23 mouse cellular contexts compared by ENCODE assay signal in the genomic region with DNA sequence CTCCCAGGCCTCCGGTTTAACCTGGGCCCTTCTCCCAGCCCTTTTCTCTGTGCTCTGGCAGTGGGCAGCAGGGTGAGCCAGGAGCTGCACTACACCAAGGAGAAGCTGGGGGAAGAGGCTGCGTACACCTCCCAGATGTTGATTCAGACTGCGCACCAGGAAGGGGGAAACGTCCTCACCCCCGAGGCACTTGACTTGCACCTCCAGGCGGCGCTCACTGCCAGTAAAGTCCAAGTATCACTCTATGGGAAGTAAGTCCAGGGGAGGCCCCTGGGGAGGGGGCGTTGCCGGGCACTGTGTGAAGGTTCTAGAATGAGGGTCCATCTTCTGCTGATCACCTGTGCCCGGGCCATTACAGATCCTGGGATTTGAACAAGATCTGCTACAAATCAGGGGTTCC. TPM values are rescaled to one million over a fixed set of nuclear protein-coding genes. Genes with fewer than 3 reads are reported as not detected.
DNase-seq lines count a peak whose midpoint lies in the region; ATAC-seq and TF ChIP-seq lines count a peak whose summit lies in the region.
"Had no signal": no experiment of that assay in that cellular context is flagged by ENCODE, and none has a peak within 500 bp of the region (broad histone marks: within the 10 kb centered on the region; RNA-seq: fewer than 3 reads in every experiment).

No protein-coding gene starts in this region.

- H3K9ac ChIP-seq in CH12.LX (ENCODE audit: insufficient read depth, low read depth) = no peak overlapping the region
- H3K9ac ChIP-seq: forebrain, embryonic 12.5 days; heart, embryonic 12.5 days; limb, embryonic 12.5 days; liver, embryonic 15.5 days had no signal

- intact Hi-C loops in gastrocnemius, postnatal 36 days (cut with DNase I) = no loop called here

- TF ChIP-seq RAD21 in CH12.LX (IDR thresholded peaks at IDR 0.05; ENCODE audit: low read depth, low read length) = peak; percentile 50

- no peak overlapping the region for H3K4me3 ChIP-seq in layer of hippocampus, adult 2 months
- H3K4me3 ChIP-seq in CH12.LX (replicated peaks in 1 of 3; ENCODE audit: low read depth in 2 of 3, low read length in 2 of 3, poor library complexity in 1 of 3) = no peak overlapping the region
- H3K4me3 ChIP-seq: forebrain, embryonic 12.5 days; heart, embryonic 12.5 days; left cerebral cortex, adult 2 months; limb, embryonic 12.5 days; liver, embryonic 15.5 days; midbrain, embryonic 10.5 days had no signal

- peak; percentile 31 for DNase-seq in CD4-positive, CD25-positive, alpha-beta regulatory T cell, adult 2 months (ENCODE audit: low read depth, low spot score)
- no peak for DNase-seq in layer of hippocampus, adult 2 months (ENCODE audit: low spot score in 2 of 2)
- no peak for DNase-seq in layer of hippocampus, postnatal 10 days (ENCODE audit: low spot score in 2 of 2)
- DNase-seq in CH12.LX (ENCODE audit: extremely low read depth) = no peak
- DNase-seq in ZHBTc4 (ENCODE audit: low read depth, low spot score) = peak; percentile 66
- DNase-seq in gastrocnemius, adult 8-10 months (ENCODE audit: low spot score in 2 of 2) = no peak
- DNase-seq in gastrocnemius, postnatal 36 days = no peak
- DNase-seq: cerebellum, adult 8-10 months; lung, postnatal 4 days; right cerebral cortex, postnatal 14 days; thymus, postnatal 4 days had no signal

- no peak for TF ChIP-seq EP300 in CH12.LX (IDR thresholded peaks at IDR 0.05; ENCODE audit: low read length)

- no peak for ATAC-seq in CD4-positive, CD25-positive, alpha-beta regulatory T cell, adult 4 months
- ATAC-seq: inflammation-experienced regulatory T-cells, adult 6 months had no signal

- no peaks in the 10 kb centered on the region for H3K27me3 ChIP-seq in CH12.LX (replicated peaks)
- H3K27me3 ChIP-seq: forebrain, embryonic 12.5 days; limb, embryonic 12.5 days; liver, embryonic 15.5 days had no signal

- TF ChIP-seq CTCF in layer of hippocampus, adult 2 months (conservative IDR thresholded peaks at IDR 0.05) = peak; percentile 29
- peak in 1 of 2 experiments; percentile 62; a peak in 2 of 4 replicates for TF ChIP-seq CTCF in CH12.LX (conservative IDR thresholded peaks at IDR 0.05 in 1 of 2, IDR thresholded peaks at IDR 0.05 in 1 of 2; ENCODE audit: low read depth in 2 of 2, low read length in 2 of 2)

- in situ Hi-C loops in CH12.LX (cut with MboI; ENCODE audit: low pct_ligation_motif_present, low pct_unique_long_range_greater_than_20kb, low sequenced_read_pairs) = loop anchor here (5.0 kb wide), 1 partner anchor 33 kb away; no protein-coding TSS in a partner anchor

- H3K79me2 ChIP-seq in CH12.LX (replicated peaks; ENCODE audit: control insufficient read depth, extremely low read depth, insufficient read depth, poor library complexity, severe bottlenecking) = no peaks in the 10 kb centered on the region

- dilution Hi-C loops in CH12.LX (cut with MboI; ENCODE audit: extremely low pct_ligation_motif_present, extremely low pct_unique_long_range_greater_than_20kb, low sequenced_read_pairs) = no loop called here

- no peaks in the 10 kb centered on the region for H3K9me3 ChIP-seq in CH12.LX (replicated peaks; ENCODE audit: low read length)
- H3K9me3 ChIP-seq: forebrain, embryonic 12.5 days; heart, embryonic 12.5 days; limb, embryonic 12.5 days; liver, embryonic 15.5 days; midbrain, embryonic 10.5 days had no signal

- no peaks in the 10 kb centered on the region for H3K36me3 ChIP-seq in CH12.LX (replicated peaks in 1 of 2; ENCODE audit: control insufficient read depth in 1 of 2, insufficient read depth in 1 of 2, low read length in 1 of 2)
- H3K36me3 ChIP-seq: heart, embryonic 12.5 days; liver, embryonic 15.5 days had no signal

- H3K4me2 ChIP-seq in CH12.LX (ENCODE audit: insufficient read depth, low read depth, poor library complexity, severe bottlenecking) = no peak overlapping the region
- H3K4me2 ChIP-seq: forebrain, embryonic 12.5 days; heart, embryonic 12.5 days; limb, embryonic 12.5 days; liver, embryonic 15.5 days had no signal

- peaks cover 0 to 7% of the 10 kb centered on the region in 2 experiments; a peak in 2 of 4 replicates for H3K4me1 ChIP-seq in CH12.LX (ENCODE audit: control insufficient read depth in 1 of 2, insufficient read depth in 2 of 2)
- H3K4me1 ChIP-seq: forebrain, embryonic 12.5 days; heart, embryonic 12.5 days; liver, embryonic 15.5 days had no signal

- H3K27ac ChIP-seq in layer of hippocampus, adult 2 months = no peak overlapping the region
- no peak overlapping the region for H3K27ac ChIP-seq in CH12.LX (ENCODE audit: insufficient read depth, low read depth)
- H3K27ac ChIP-seq: forebrain, embryonic 12.5 days; left cerebral cortex, adult 2 months; limb, embryonic 12.5 days; liver, embryonic 15.5 days; midbrain, embryonic 10.5 days had no signal

- no peak for TF ChIP-seq POLR2A in CH12.LX (IDR thresholded peaks at IDR 0.05; ENCODE audit: low read depth, low read length)

TF ChIP-seq in CH12.LX, 34 proteins besides CTCF, POLR2A, EP300 and RAD21:
- TF ChIP-seq MXI1 (IDR thresholded peaks at IDR 0.05; ENCODE audit: low read depth, low read length) = no peak
- peak; percentile 66 for TF ChIP-seq SMC3 (IDR thresholded peaks at IDR 0.05; ENCODE audit: low read depth, low read length)

RNA-seq across cellular contexts. Expression of a gene that starts 8.8 kb away (rescaled TPM):
- under 1 TPM in 1 of 2 experiments, not detected in 1; 0.76 TPM for polyA plus RNA-seq in CD4-positive, CD25-positive, alpha-beta regulatory T cell, adult 4 months (2017; shearing (Covaris generic))
- total RNA-seq in layer of hippocampus, adult 2 months (2021) = 1 to 10 TPM; 1.5 to 2.7 TPM
- total RNA-seq in layer of hippocampus, postnatal 10 days (2021) = 1 to 10 TPM; 2.5 to 3.2 TPM
- total RNA-seq in CH12.LX (2012; rRNA removed) (0.04 and 0.21 TPM in 2 replicates), CH12.LX (2014; rRNA removed) (not detected in 2 replicates)
- polyA plus RNA-seq in CH12.LX (2012; ENCODE audit: insufficient read length, low read depth) = 0.46 and 0.79 TPM in 2 replicates
- total RNA-seq in gastrocnemius, adult 8-10 months (2022) = under 1 TPM; 0.22 to 0.76 (median 0.69) TPM
- total RNA-seq in gastrocnemius, postnatal 36 days (2021) = 1 to 10 TPM in 1 of 2 experiments, under 1 TPM in 1; 0.61 to 1.5 TPM

RNA-seq across cellular contexts. Expression of a gene that starts 20.9 kb away (rescaled TPM):
- 10 to 100 TPM; 18.5 to 19.2 TPM for polyA plus RNA-seq in CD4-positive, CD25-positive, alpha-beta regulatory T cell, adult 4 months (2017; shearing (Covaris generic))
- total RNA-seq in layer of hippocampus, adult 2 months (2021) = 10 to 100 TPM; 13.3 to 14.8 TPM
- total RNA-seq in layer of hippocampus, postnatal 10 days (2021) = 10 to 100 TPM in 1 of 2 experiments, 1 to 10 TPM in 1; 6.7 to 11.2 TPM
- total RNA-seq in CH12.LX (2012; rRNA removed) (31.5 and 32.4 TPM in 2 replicates), CH12.LX (2014; rRNA removed) (49.7 and 51.1 TPM in 2 replicates)
- 32.9 and 36.3 TPM in 2 replicates for polyA plus RNA-seq in CH12.LX (2012; ENCODE audit: insufficient read length, low read depth)
- total RNA-seq in gastrocnemius, adult 8-10 months (2022) = 1 to 10 TPM; 1.6 to 3.2 (median 1.8) TPM
- 1 to 10 TPM; 2.0 to 2.4 TPM for total RNA-seq in gastrocnemius, postnatal 36 days (2021)

RNA-seq across cellular contexts. Expression of a gene that starts 21.9 kb away (rescaled TPM):
- 1 to 10 TPM; 3.2 to 6.2 TPM for polyA plus RNA-seq in CD4-positive, CD25-positive, alpha-beta regulatory T cell, adult 4 months (2017; shearing (Covaris generic))
- under 1 TPM in 1 of 2 experiments, not detected in 1; 0.38 TPM for total RNA-seq in layer of hippocampus, adult 2 months (2021)
- total RNA-seq in layer of hippocampus, postnatal 10 days (2021) = 1 to 10 TPM; 1.1 to 1.5 TPM
- 0.55 and 0.98 TPM in 2 replicates for total RNA-seq in CH12.LX (2012; rRNA removed)
- not detected in 2 replicates for total RNA-seq in CH12.LX (2014; rRNA removed)
- not detected in 2 replicates for polyA plus RNA-seq in CH12.LX (2012; ENCODE audit: insufficient read length, low read depth)
- total RNA-seq in gastrocnemius, adult 8-10 months (2022) = not detected
- total RNA-seq in gastrocnemius, postnatal 36 days (2021) = not detected
- total RNA-seq: adrenal gland, postnatal 10 days; heart, postnatal 25 days; left cerebral cortex, adult 2 months had no signal
- polyA plus RNA-seq: forebrain, embryonic 12.5 days; heart, embryonic 12.5 days; kidney, embryonic 16.5 days; limb, embryonic 12.5 days; midbrain, embryonic 10.5 days; neural tube, embryonic 14.5 days had no signal

RNA-seq across cellular contexts. Expression of a gene that starts 29.1 kb away (rescaled TPM):
- 10 to 100 TPM; 12.2 to 13.2 TPM for polyA plus RNA-seq in CD4-positive, CD25-positive, alpha-beta regulatory T cell, adult 4 months (2017; shearing (Covaris generic))
- 1 to 10 TPM; 6.9 to 7.2 TPM for total RNA-seq in layer of hippocampus, adult 2 months (2021)
- 10 to 100 TPM; 16.3 to 16.9 TPM for total RNA-seq in layer of hippocampus, postnatal 10 days (2021)
- total RNA-seq in CH12.LX (2012; rRNA removed) = 12.0 and 13.8 TPM in 2 replicates
- total RNA-seq in CH12.LX (2014; rRNA removed) = 8.6 and 8.8 TPM in 2 replicates
- polyA plus RNA-seq in CH12.LX (2012; ENCODE audit: insufficient read length, low read depth) = 14.7 and 18.5 TPM in 2 replicates
- under 1 TPM; 0.29 to 0.89 (median 0.46) TPM for total RNA-seq in gastrocnemius, adult 8-10 months (2022)
- total RNA-seq in gastrocnemius, postnatal 36 days (2021) = 1 to 10 TPM in 1 of 2 experiments, under 1 TPM in 1; 0.86 to 1.5 TPM

RNA-seq across cellular contexts. Expression of a gene that starts 51.4 kb away (rescaled TPM):
- polyA plus RNA-seq in CD4-positive, CD25-positive, alpha-beta regulatory T cell, adult 4 months (2017; shearing (Covaris generic)) = 100 to 1,000 TPM; 663 to 923 TPM
- total RNA-seq in layer of hippocampus, adult 2 months (2021) = 100 to 1,000 TPM; 509 to 527 TPM
- 100 to 1,000 TPM; 556 to 596 TPM for total RNA-seq in layer of hippocampus, postnatal 10 days (2021)
- total RNA-seq in CH12.LX (2012; rRNA removed) = 5,379 and 5,435 TPM in 2 replicates
- 2,191 and 2,455 TPM in 2 replicates for total RNA-seq in CH12.LX (2014; rRNA removed)
- polyA plus RNA-seq in CH12.LX (2012; ENCODE audit: insufficient read length, low read depth) = 1,480 and 1,967 TPM in 2 replicates
- total RNA-seq in gastrocnemius, adult 8-10 months (2022) = 100 to 1,000 TPM; 486 to 610 (median 547) TPM
- total RNA-seq in gastrocnemius, postnatal 36 days (2021) = 100 to 1,000 TPM; 497 to 579 TPM

Comparison
In these comparisons a context has a peak if more than half of its experiments do, and no peak if none do; other contexts are left out.
1. DNase-seq: peak in CD4-positive, CD25-positive, alpha-beta regulatory T cell, adult 2 months (single experiment) and ZHBTc4 (single experiment); none in layer of hippocampus, adult 2 months (0 of 2), layer of hippocampus, postnatal 10 days (0 of 2), CH12.LX (single experiment), gastrocnemius, adult 8-10 months (0 of 2) and gastrocnemius, postnatal 36 days (0 of 2).